8 mouse cellular contexts compared by ENCODE assay signal in the genomic region with DNA sequence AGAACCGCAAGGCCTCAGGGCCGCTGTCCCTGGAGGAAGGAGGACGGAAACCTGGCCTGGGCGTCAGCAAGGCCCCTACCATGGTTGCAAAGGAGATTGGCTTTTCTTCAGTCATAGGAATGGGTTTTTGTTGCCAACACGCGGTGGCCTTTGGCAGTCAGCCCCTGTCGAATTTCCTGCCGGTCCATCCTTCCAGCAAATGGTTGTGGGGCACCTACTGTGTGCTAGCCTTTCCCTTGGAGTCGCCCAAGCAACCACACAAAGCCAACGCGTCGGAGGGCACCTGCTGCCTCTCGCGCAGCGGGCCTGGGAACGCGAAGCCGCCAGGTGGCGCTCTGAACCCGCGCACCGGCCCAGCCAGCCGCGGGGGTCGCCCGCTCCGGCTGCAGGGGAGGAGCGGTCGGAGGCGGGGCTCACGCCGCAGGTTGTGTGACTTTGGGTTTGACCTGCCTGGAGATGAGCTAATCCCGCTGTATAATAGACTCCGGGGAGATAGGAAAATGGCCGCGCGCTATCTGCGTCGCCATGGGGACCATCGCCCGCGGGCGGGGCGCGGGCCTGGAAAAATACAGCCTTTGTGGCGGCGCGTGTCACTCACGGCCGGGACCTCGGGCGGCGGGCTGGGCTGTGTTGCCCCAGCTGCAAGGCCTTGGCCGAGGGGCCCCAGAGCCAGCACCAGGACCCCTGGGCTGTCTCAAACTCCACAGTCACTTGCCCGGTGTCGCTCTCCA. TPM values are rescaled to one million over a fixed set of nuclear protein-coding genes. Genes with fewer than 3 reads are reported as not detected.
DNase-seq lines count a peak whose midpoint lies in the region; ATAC-seq and TF ChIP-seq lines count a peak whose summit lies in the region.

No protein-coding gene starts in this region.

- H3K4me3 ChIP-seq in heart, embryonic 15.5 days: peak overlapping the region; percentile 58
- peak overlapping the region; percentile 62; the same call in 1 of the 2 replicates for H3K4me3 ChIP-seq in liver, adult 2 months (ENCODE audit: insufficient read depth, low read depth, low read length)
- H3K4me3 ChIP-seq in myocyte: no peak overlapping the region
- H3K4me3 ChIP-seq in stomach, embryonic 14.5 days (ENCODE audit: low read depth, low read length): peak overlapping the region; percentile 45

- peaks cover 84% of the 10 kb centered on the region for H3K27me3 ChIP-seq in heart, embryonic 15.5 days
- peaks cover 27% of the 10 kb centered on the region for H3K27me3 ChIP-seq in liver, adult 2 months (ENCODE audit: control insufficient read depth, insufficient read depth, low read length)
- no peaks in the 10 kb centered on the region for H3K27me3 ChIP-seq in myocyte (ENCODE audit: control insufficient read depth, insufficient read depth, insufficient read length)
- peaks cover 55% of the 10 kb centered on the region for H3K27me3 ChIP-seq in stomach, embryonic 14.5 days (ENCODE audit: control insufficient read depth, insufficient read depth, low read length)

- H3K9ac ChIP-seq in heart, embryonic 15.5 days: 0 out of 2 replicates have a peak overlapping the region, but pooled peaks have one; percentile 10
- H3K9ac ChIP-seq in liver, adult 2 months (ENCODE audit: low read depth, low read length): no peak overlapping the region
- H3K9ac ChIP-seq in stomach, embryonic 14.5 days (replicated peaks; ENCODE audit: low read depth, low read length): no peak overlapping the region

- H3K9me3 ChIP-seq in heart, embryonic 15.5 days (replicated peaks): no peaks in the 10 kb centered on the region
- H3K9me3 ChIP-seq in stomach, embryonic 14.5 days (ENCODE audit: control insufficient read depth, low read depth, low read length): no peaks in the 10 kb centered on the region

- no peak overlapping the region for H3K27ac ChIP-seq in heart, embryonic 15.5 days
- no peak overlapping the region for H3K27ac ChIP-seq in liver, adult 2 months (replicated peaks; ENCODE audit: insufficient read depth, low read depth, low read length)
- H3K27ac ChIP-seq in stomach, embryonic 14.5 days (ENCODE audit: low read length): no peak overlapping the region

- H3ac ChIP-seq in myocyte (ENCODE audit: control insufficient read depth, insufficient read length): no peak overlapping the region

- 0 out of 2 replicates have a peak, but pooled peaks have one; percentile 22 for ATAC-seq in erythroblast, adult 5-6 weeks (replicated peaks; ENCODE audit: low FRiP score, poor library complexity, severe bottlenecking)
- peak; percentile 72 for ATAC-seq in heart, embryonic 15.5 days (replicated peaks; ENCODE audit: insufficient number of reproducible peaks, insufficient read depth, low FRiP score, low read depth)
- ATAC-seq in stomach, embryonic 14.5 days (ENCODE audit: insufficient number of reproducible peaks, insufficient read depth, low FRiP score, low read depth): peak; percentile 81

- H3K79me2 ChIP-seq in liver, adult 2 months (ENCODE audit: control insufficient read depth, insufficient read depth, low read length): no peaks in the 10 kb centered on the region
- no peaks in the 10 kb centered on the region for H3K79me2 ChIP-seq in myocyte (ENCODE audit: control insufficient read depth, insufficient read depth)

- DNase-seq in CD4-positive, CD25-positive, alpha-beta regulatory T cell, adult 2 months (ENCODE audit: low read depth, low spot score): peak; percentile 66
- DNase-seq in brain, embryonic 14.5 days (ENCODE audit: low read depth): peak; percentile 86
- DNase-seq in kidney, postnatal 10 days: peak; percentile 86
- no peak for DNase-seq in liver, adult 2 months (ENCODE audit: extremely low read depth, low read depth, low spot score)

- 1% methylated on average over 56 of the region's 56 CpGs for WGBS in heart, embryonic 15.5 days
- WGBS in liver, adult 2 months: 1% methylated on average over 56 of the region's 56 CpGs
- 2% methylated on average over 56 of the region's 56 CpGs for WGBS in stomach, embryonic 14.5 days

- H3K36me3 ChIP-seq in heart, embryonic 15.5 days: no peaks in the 10 kb centered on the region
- no peaks in the 10 kb centered on the region for H3K36me3 ChIP-seq in liver, adult 2 months (ENCODE audit: control insufficient read depth, insufficient read depth, low read length)
- no peaks in the 10 kb centered on the region for H3K36me3 ChIP-seq in myocyte (ENCODE audit: control insufficient read depth, insufficient read depth)
- H3K36me3 ChIP-seq in stomach, embryonic 14.5 days (ENCODE audit: control insufficient read depth, insufficient read depth, low read length): no peaks in the 10 kb centered on the region

- no peak for TF ChIP-seq POLR2A in brain, embryonic 14.5 days (IDR thresholded peaks at IDR 0.05; ENCODE audit: borderline replicate concordance, extremely low read depth, insufficient read depth, insufficient read length, poor library complexity, severe bottlenecking)
- TF ChIP-seq POLR2A in liver, adult 2 months (IDR thresholded peaks at IDR 0.05; ENCODE audit: extremely low read depth, insufficient read depth, low read length): no peak
- TF ChIP-seq POLR2A in myocyte (IDR thresholded peaks at IDR 0.05; ENCODE audit: insufficient read length, low read depth): no peak

- H3K4me1 ChIP-seq in heart, embryonic 15.5 days (replicated peaks): peaks cover 31% of the 10 kb centered on the region
- no peaks in the 10 kb centered on the region for H3K4me1 ChIP-seq in liver, adult 2 months (ENCODE audit: control insufficient read depth, insufficient read depth, low read length)
- peaks cover 14% of the 10 kb centered on the region; the same call in 1 of the 2 replicates for H3K4me1 ChIP-seq in stomach, embryonic 14.5 days (ENCODE audit: control insufficient read depth, insufficient read depth, low read length)

- peak overlapping the region; percentile 76 for H3K4me2 ChIP-seq in heart, embryonic 15.5 days
- H3K4me2 ChIP-seq in myocyte (ENCODE audit: low read depth): peak overlapping the region; percentile 55
- H3K4me2 ChIP-seq in stomach, embryonic 14.5 days (replicated peaks; ENCODE audit: low read depth, low read length): peak overlapping the region; percentile 73

- peak; percentile 87 for TF ChIP-seq CTCF in brain, embryonic 14.5 days (IDR thresholded peaks at IDR 0.05; ENCODE audit: borderline replicate concordance, extremely low read depth, insufficient read depth, insufficient read length)
- TF ChIP-seq CTCF in liver, adult 2 months (IDR thresholded peaks at IDR 0.05; ENCODE audit: low read depth, low read length): peak; percentile 86

TF ChIP-seq in myocyte, 11 proteins besides CTCF, POLR2A, EP300 and RAD21:
- peak in 1 of 3 experiments; percentile 37 for TF ChIP-seq MYOG (IDR thresholded peaks at IDR 0.05; ENCODE audit: control insufficient read depth in 1 of 3, insufficient read depth in 1 of 3, insufficient read length in 2 of 3, low read depth in 2 of 3)
- TF ChIP-seq POLR2AphosphoS2 (IDR thresholded peaks at IDR 0.05; ENCODE audit: insufficient read length, low read depth): no peak
- TF ChIP-seq MYOD1 (IDR thresholded peaks at IDR 0.05; ENCODE audit: control insufficient read depth in 1 of 3, insufficient read length in 2 of 3, low read depth in 2 of 3): peak in 2 of 3 experiments; percentile 13 to 67
- no peak for TF ChIP-seq MAX (IDR thresholded peaks at IDR 0.05; ENCODE audit: low read depth)

RNA-seq across cellular contexts. Expression of a gene that starts 4.2 kb away (rescaled TPM):
- polyA plus RNA-seq in brain, embryonic 14.5 days (2012; rRNA removed): 11.4 and 15.6 TPM in 2 replicates
- 3.8 and 9.4 TPM in 2 replicates for total RNA-seq in erythroblast, adult 5-6 weeks (2015; ENCODE audit: low replicate concordance)
- total RNA-seq in erythroblast, adult 5-6 weeks (2017; ENCODE audit: low replicate concordance): 4.4 and 7.9 TPM in 2 replicates
- polyA plus RNA-seq in heart, embryonic 15.5 days (2015; fragmentation: Nextera tagmentation; extraction: Ambion mirVana): 14.0 and 20.4 TPM in 2 replicates
- 0.09 and 0.27 TPM in 2 replicates for total RNA-seq in liver, adult 2 months (2014; rRNA removed)
- polyA plus RNA-seq in liver, adult 2 months (2012; rRNA removed): 1.3 and 1.7 TPM in 2 replicates
- 19.3 TPM for polyA plus RNA-seq in myocyte (2012; fragmentation: generic; extraction: Trizol)
- polyA plus RNA-seq in stomach, embryonic 14.5 days (2014; fragmentation: Nextera tagmentation; extraction: Ambion mirVana): 3.3 and 3.5 TPM in 2 replicates

RNA-seq across cellular contexts. Expression of a gene that starts 32.6 kb away (rescaled TPM):
- polyA plus RNA-seq in brain, embryonic 14.5 days (2012; rRNA removed): not detected in 2 replicates
- total RNA-seq in erythroblast, adult 5-6 weeks (2015; ENCODE audit: low replicate concordance): not detected in 2 replicates
- not detected in 2 replicates for total RNA-seq in erythroblast, adult 5-6 weeks (2017; ENCODE audit: low replicate concordance)
- polyA plus RNA-seq in heart, embryonic 15.5 days (2015; fragmentation: Nextera tagmentation; extraction: Ambion mirVana): not detected in 2 replicates
- not detected in 2 replicates for total RNA-seq in liver, adult 2 months (2014; rRNA removed)
- not detected in 2 replicates for polyA plus RNA-seq in liver, adult 2 months (2012; rRNA removed)
- not detected for polyA plus RNA-seq in myocyte (2012; fragmentation: generic; extraction: Trizol)
- polyA plus RNA-seq in stomach, embryonic 14.5 days (2014; fragmentation: Nextera tagmentation; extraction: Ambion mirVana): not detected in 2 replicates

Comparison
In these comparisons a context has a peak if more than half of its experiments do, and no peak if none do; other contexts are left out.
1. ATAC-seq: peak in every context shown above with its lines; median percentile 81 in stomach, embryonic 14.5 days; 72 in heart, embryonic 15.5 days; 22 in erythroblast, adult 5-6 weeks.